In genomic region chr2:148505651-148506050, GRCm38 (mm10) we compare ENCODE assay signal across 14 mouse cellular contexts.
DNase-seq lines count a peak whose midpoint lies in the region; ATAC-seq lines count a peak whose summit lies in the region.
"Had no signal": no experiment of that assay in that cellular context is flagged by ENCODE, and none has a peak within 500 bp of the region (broad histone marks: within the 10 kb centered on the region; RNA-seq: fewer than 3 reads in every experiment).

No protein-coding gene starts in this region.

- no peaks in the 10 kb centered on the region for H3K36me3 ChIP-seq in heart, embryonic 12.5 days
- H3K36me3 ChIP-seq: forebrain, embryonic 12.5 days; heart, embryonic 15.5 days; liver, embryonic 13.5 days; neural tube, embryonic 15.5 days had no signal

- H3K4me2 ChIP-seq in heart, embryonic 12.5 days = no peak overlapping the region
- H3K4me2 ChIP-seq: forebrain, embryonic 12.5 days; heart, embryonic 15.5 days; liver, embryonic 13.5 days; neural tube, embryonic 15.5 days had no signal

- H3K9ac ChIP-seq in heart, embryonic 12.5 days = no peak overlapping the region
- H3K9ac ChIP-seq: forebrain, embryonic 12.5 days; heart, embryonic 15.5 days; liver, embryonic 13.5 days; neural tube, embryonic 15.5 days had no signal

- H3K9me3 ChIP-seq in heart, embryonic 12.5 days (replicated peaks) = no peaks in the 10 kb centered on the region
- H3K9me3 ChIP-seq: forebrain, embryonic 12.5 days; heart, embryonic 15.5 days; liver, embryonic 13.5 days; neural tube, embryonic 15.5 days had no signal

- DNase-seq in heart, adult 8-10 months (ENCODE audit: low spot score) = peak; percentile 80
- peak; percentile 29 for DNase-seq in kidney, postnatal 10 days
- DNase-seq in lung, postnatal 36 days = peak; percentile 86
- no peak for DNase-seq in layer of hippocampus, postnatal 10 days (ENCODE audit: low spot score in 2 of 2)
- no peak for DNase-seq in frontal cortex, postnatal 10 days (ENCODE audit: low spot score in 2 of 2)
- DNase-seq: left cerebral cortex, postnatal 4 days; liver, embryonic 13.5 days; thymus, postnatal 25 days had no signal

- H3K4me3 ChIP-seq in heart, embryonic 12.5 days = no peak overlapping the region
- H3K4me3 ChIP-seq: forebrain, embryonic 12.5 days; heart, embryonic 15.5 days; liver, embryonic 13.5 days; neural tube, embryonic 15.5 days had no signal

- 27% methylated on average over 3 of the region's 3 CpGs for WGBS in heart, embryonic 12.5 days

- peaks cover 17% of the 10 kb centered on the region for H3K4me1 ChIP-seq in heart, embryonic 12.5 days (replicated peaks)
- H3K4me1 ChIP-seq: forebrain, embryonic 12.5 days; liver, embryonic 13.5 days; neural tube, embryonic 15.5 days had no signal

- no peak for ATAC-seq in heart, embryonic 12.5 days (ENCODE audit: insufficient number of reproducible peaks, low FRiP score)
- 0 out of 2 replicates have a peak, but pooled peaks have one; percentile 36 for ATAC-seq in common myeloid progenitor, adult 5-6 weeks (replicated peaks; ENCODE audit: low read depth, poor library complexity, severe bottlenecking)
- ATAC-seq: inflammation-experienced regulatory T-cells, adult 6 months had no signal

- no peak overlapping the region for H3K27ac ChIP-seq in heart, embryonic 12.5 days (ENCODE audit: poor library complexity, severe bottlenecking)
- H3K27ac ChIP-seq: forebrain, embryonic 12.5 days; heart, embryonic 15.5 days; liver, embryonic 13.5 days; neural tube, embryonic 15.5 days had no signal

- no peaks in the 10 kb centered on the region for H3K27me3 ChIP-seq in heart, embryonic 12.5 days (replicated peaks)
- H3K27me3 ChIP-seq: forebrain, embryonic 12.5 days; heart, embryonic 15.5 days; liver, embryonic 13.5 days; neural tube, embryonic 15.5 days had no signal

Comparison
In these comparisons a context has a peak if more than half of its experiments do, and no peak if none do; other contexts are left out.
1. DNase-seq: peak in heart, adult 8-10 months (single experiment), kidney, postnatal 10 days (single experiment) and lung, postnatal 36 days (single experiment); none in layer of hippocampus, postnatal 10 days (0 of 2) and frontal cortex, postnatal 10 days (0 of 2).